Mouse (Mus musculus) lung, postnatal 0 days (tissue): ENCODE results near the gene Ptpn13.

Experiments used
- CTCF ChIP-seq: IDR thresholded peaks from 2 replicates; pipeline ENCODE4 v1.5.1; 2016; ENCODE audit warnings: antibody characterized with exemption, mild to moderate bottlenecking
- EP300 ChIP-seq: IDR thresholded peaks from 2 replicates; pipeline ENCODE4 v1.6.1; 2016; ENCODE audit warnings: antibody characterized with exemption, mild to moderate bottlenecking, control low read depth

- no peak for TF ChIP-seq CTCF
- TF ChIP-seq EP300: no peak
Observed at GRCm38 (mm10) chr5:103418886-103419285, 6.1 kb upstream of the Ptpn13 start.
